Mouse (Mus musculus): ENCODE measurements around the gene Ccdc106.

DNA sequence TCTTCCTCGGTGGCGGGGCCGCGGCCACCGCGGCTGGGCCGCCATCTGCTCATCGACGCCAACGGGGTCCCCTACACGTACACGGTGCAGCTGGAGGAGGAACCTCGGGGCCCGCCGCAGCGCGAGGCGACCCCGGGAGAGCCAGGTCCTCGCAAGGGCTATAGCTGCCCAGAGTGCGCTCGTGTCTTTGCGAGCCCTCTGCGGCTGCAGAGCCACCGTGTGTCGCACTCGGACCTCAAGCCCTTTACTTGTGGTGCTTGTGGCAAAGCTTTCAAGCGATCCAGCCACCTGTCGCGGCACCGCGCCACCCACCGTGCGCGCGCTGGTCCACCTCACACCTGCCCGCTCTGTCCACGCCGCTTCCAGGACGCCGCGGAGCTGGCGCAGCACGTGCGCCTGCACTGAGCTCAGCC lies 32.6 kb downstream of the Ccdc106 start:
- TF ChIP-seq POLR2A (IDR thresholded peaks at IDR 0.05; ENCODE audit: extremely low read depth, insufficient read depth, low read length) (no peak), CTCF (IDR thresholded peaks at IDR 0.05; ENCODE audit: low read depth, low read length) (no peak)
